Mouse (Mus musculus): ENCODE results near the gene Akr1a1. TPM values are rescaled to one million over a fixed set of nuclear protein-coding genes. Genes with fewer than 3 reads are reported as not detected.
"Not testable (repeated sequence)": the region's sequence is repeated elsewhere in the genome, so short reads cannot be mapped to it uniquely, and the experiment has no call there.

Akr1a1 gene
- total RNA-seq, 1 experiment = 262 TPM

- Histone ChIP-seq H3K9me3 (ENCODE audit: control insufficient read depth, insufficient read depth, low read depth, low read length) (no peaks in the 10 kb centered on the region), H3K9ac (ENCODE audit: insufficient read depth, low read depth, low read length, poor library complexity, severe bottlenecking) (no peak overlapping the region), H3K27ac (ENCODE audit: insufficient read depth, low read depth, low read length, poor library complexity, severe bottlenecking) (no peak overlapping the region), H3K4me3 (ENCODE audit: insufficient read depth in 1 of 2, low read depth in 1 of 2, low read length in 2 of 2, poor library complexity in 1 of 2, severe bottlenecking in 1 of 2) (no peak overlapping the region), H3K4me1 (ENCODE audit: control insufficient read depth in 2 of 2, insufficient read depth in 2 of 2, low read length in 2 of 2, poor library complexity in 1 of 2) (peaks cover 0 to 3% of the 10 kb centered on the region in 2 experiments; a peak in 1 of 4 replicates), H3K36me3 (ENCODE audit: control insufficient read depth, insufficient read depth, low read length, poor library complexity, severe bottlenecking) (no peaks in the 10 kb centered on the region)
- in situ Hi-C loops (cut with MboI; ENCODE audit: low sequenced_read_pairs in 2 of 2, unreplicated experiment in 2 of 2) = no loop called here
- TF ChIP-seq MAFK (IDR thresholded peaks at IDR 0.05; ENCODE audit: insufficient read depth, low read depth, low read length) = no peak
- no peak for TF ChIP-seq CHD2 (IDR thresholded peaks at IDR 0.05; ENCODE audit: low read depth, low read length)
- TF ChIP-seq HCFC1 (IDR thresholded peaks at IDR 0.05; ENCODE audit: borderline replicate concordance, insufficient read depth, low read length) = no peak
- TF ChIP-seq ZNF384 (IDR thresholded peaks at IDR 0.05; ENCODE audit: low read depth, low read length) = no peak
- no peak for TF ChIP-seq ZC3H11A (IDR thresholded peaks at IDR 0.05; ENCODE audit: borderline replicate concordance, low read depth, low read length)
- DNase-seq (ENCODE audit: low read depth, low spot score) = no peak
These were observed 15.1 kb upstream of the Akr1a1 start for GRCm38 (mm10) chr4:116666625-116667024.

DNA sequence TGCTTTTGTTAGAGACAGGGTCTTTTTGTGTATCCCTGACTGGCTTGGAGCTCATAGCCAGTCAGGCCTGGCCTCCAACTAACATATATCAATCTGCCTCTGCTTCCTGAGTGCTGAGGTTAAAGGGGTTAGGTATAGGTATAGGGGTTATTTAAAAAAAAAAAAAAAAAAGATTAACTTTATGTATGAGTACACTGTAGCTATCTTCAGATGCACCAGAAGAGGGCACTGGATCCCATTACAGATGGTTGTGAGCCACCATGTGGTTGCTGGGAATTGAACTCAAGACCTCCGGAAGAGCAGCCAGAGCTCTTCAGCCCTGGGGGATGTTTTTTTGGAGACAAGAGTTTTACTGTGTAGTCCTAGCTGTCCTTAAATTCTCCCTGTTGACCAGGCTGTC, 10.5 kb upstream of the Akr1a1 start:
- in situ Hi-C loops (cut with MboI; ENCODE audit: low sequenced_read_pairs in 2 of 2, unreplicated experiment in 2 of 2) = no loop called here
- Histone ChIP-seq H3K27ac (ENCODE audit: insufficient read depth, low read depth, low read length, poor library complexity, severe bottlenecking) (no peak overlapping the region), H3K9me3 (ENCODE audit: control insufficient read depth, insufficient read depth, low read depth, low read length) (no peaks in the 10 kb centered on the region), H3K4me3 (ENCODE audit: insufficient read depth in 1 of 2, low read depth in 1 of 2, low read length in 2 of 2, poor library complexity in 1 of 2, severe bottlenecking in 1 of 2) (no peak overlapping the region), H3K9ac (ENCODE audit: insufficient read depth, low read depth, low read length, poor library complexity, severe bottlenecking) (no peak overlapping the region), H3K4me1 (ENCODE audit: control insufficient read depth in 2 of 2, insufficient read depth in 2 of 2, low read length in 2 of 2, poor library complexity in 1 of 2) (peaks cover 4 to 9% of the 10 kb centered on the region in 2 experiments; a peak in 2 of 4 replicates), H3K36me3 (ENCODE audit: control insufficient read depth, insufficient read depth, low read length, poor library complexity, severe bottlenecking) (no peaks in the 10 kb centered on the region)
- no peak for DNase-seq (ENCODE audit: low read depth, low spot score)
- TF ChIP-seq CHD2 (IDR thresholded peaks at IDR 0.05; ENCODE audit: low read depth, low read length) (no peak), ZNF384 (IDR thresholded peaks at IDR 0.05; ENCODE audit: low read depth, low read length) (peak; percentile 81)

DNA sequence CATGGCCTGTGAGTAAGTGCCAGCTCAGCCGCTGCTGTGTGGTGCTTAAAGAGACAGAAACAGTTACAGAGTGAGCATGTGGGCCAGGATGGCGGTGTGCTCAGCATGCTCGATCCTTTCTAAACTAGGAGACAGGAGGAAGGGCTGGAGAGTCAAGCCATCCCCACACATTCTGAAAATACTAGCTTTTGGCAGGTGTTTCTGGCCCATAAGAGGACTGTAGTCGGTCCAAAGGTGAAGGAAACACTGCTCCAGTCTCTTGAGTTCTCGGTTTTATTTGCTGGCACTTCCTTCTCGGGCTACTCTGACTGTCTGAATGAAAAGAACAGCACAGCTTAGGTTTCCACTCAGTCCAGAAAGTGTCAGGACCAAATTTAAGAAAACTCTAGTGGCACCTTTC, 9.3 kb upstream of the Akr1a1 start:
- no peak for TF ChIP-seq CHD2 (IDR thresholded peaks at IDR 0.05; ENCODE audit: low read depth, low read length)
- no peak for TF ChIP-seq ZNF384 (IDR thresholded peaks at IDR 0.05; ENCODE audit: low read depth, low read length)
- TF ChIP-seq MAFK (IDR thresholded peaks at IDR 0.05; ENCODE audit: insufficient read depth, low read depth, low read length) = no peak
- no peak for TF ChIP-seq ZC3H11A (IDR thresholded peaks at IDR 0.05; ENCODE audit: borderline replicate concordance, low read depth, low read length)
- no peak for TF ChIP-seq HCFC1 (IDR thresholded peaks at IDR 0.05; ENCODE audit: borderline replicate concordance, insufficient read depth, low read length)
- no peak overlapping the region for H3K27ac ChIP-seq (ENCODE audit: insufficient read depth, low read depth, low read length, poor library complexity, severe bottlenecking)
- DNase-seq (ENCODE audit: low read depth, low spot score) = no peak
- H3K36me3 ChIP-seq (ENCODE audit: control insufficient read depth, insufficient read depth, low read length, poor library complexity, severe bottlenecking) = no peaks in the 10 kb centered on the region
- H3K9me3 ChIP-seq (ENCODE audit: control insufficient read depth, insufficient read depth, low read depth, low read length) = no peaks in the 10 kb centered on the region
- in situ Hi-C loops (cut with MboI; ENCODE audit: low sequenced_read_pairs in 2 of 2, unreplicated experiment in 2 of 2) = no loop called here
- 0 out of 2 replicates have a peak overlapping the region, but pooled peaks have one; percentile 6 for H3K9ac ChIP-seq (ENCODE audit: insufficient read depth, low read depth, low read length, poor library complexity, severe bottlenecking)
- H3K4me1 ChIP-seq (ENCODE audit: control insufficient read depth in 2 of 2, insufficient read depth in 2 of 2, low read length in 2 of 2, poor library complexity in 1 of 2) = peaks cover 6 to 13% of the 10 kb centered on the region in 2 experiments; a peak in 2 of 4 replicates
- no peak overlapping the region for H3K4me3 ChIP-seq (ENCODE audit: insufficient read depth in 1 of 2, low read depth in 1 of 2, low read length in 2 of 2, poor library complexity in 1 of 2, severe bottlenecking in 1 of 2)

DNA sequence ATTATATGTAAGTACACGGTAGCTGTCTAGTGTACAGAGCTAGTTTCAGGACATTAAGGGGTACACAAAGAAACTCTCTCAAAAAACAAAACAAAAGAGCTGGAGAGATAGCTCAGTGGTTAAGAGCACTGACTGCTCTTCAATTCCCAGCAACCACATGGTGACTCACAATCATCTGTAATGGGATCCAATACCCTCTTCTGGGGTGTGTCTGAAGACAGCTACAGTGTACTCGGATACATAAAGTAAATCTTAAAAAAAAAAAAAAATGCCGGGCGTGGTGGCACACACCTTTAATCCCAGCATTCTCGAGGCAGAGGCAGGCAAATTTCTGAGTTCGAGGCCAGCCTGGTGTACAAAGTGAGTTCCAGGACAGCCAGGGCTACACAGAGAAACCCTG, 8.4 kb upstream of the Akr1a1 start:
- in situ Hi-C loops (cut with MboI; ENCODE audit: low sequenced_read_pairs in 2 of 2, unreplicated experiment in 2 of 2); H3K36me3 ChIP-seq (ENCODE audit: control insufficient read depth, insufficient read depth, low read length, poor library complexity, severe bottlenecking); H3K9ac ChIP-seq (ENCODE audit: insufficient read depth, low read depth, low read length, poor library complexity, severe bottlenecking); H3K4me3 ChIP-seq (ENCODE audit: insufficient read depth in 1 of 2, low read depth in 1 of 2, low read length in 2 of 2, poor library complexity in 1 of 2, severe bottlenecking in 1 of 2); H3K27ac ChIP-seq (ENCODE audit: insufficient read depth, low read depth, low read length, poor library complexity, severe bottlenecking); DNase-seq (ENCODE audit: low read depth, low spot score); H3K9me3 ChIP-seq (ENCODE audit: control insufficient read depth, insufficient read depth, low read depth, low read length): not testable (repeated sequence)
- peaks cover 10 to 19% of the 10 kb centered on the region in 2 experiments for H3K4me1 ChIP-seq (ENCODE audit: control insufficient read depth in 2 of 2, insufficient read depth in 2 of 2, low read length in 2 of 2, poor library complexity in 1 of 2)

DNA sequence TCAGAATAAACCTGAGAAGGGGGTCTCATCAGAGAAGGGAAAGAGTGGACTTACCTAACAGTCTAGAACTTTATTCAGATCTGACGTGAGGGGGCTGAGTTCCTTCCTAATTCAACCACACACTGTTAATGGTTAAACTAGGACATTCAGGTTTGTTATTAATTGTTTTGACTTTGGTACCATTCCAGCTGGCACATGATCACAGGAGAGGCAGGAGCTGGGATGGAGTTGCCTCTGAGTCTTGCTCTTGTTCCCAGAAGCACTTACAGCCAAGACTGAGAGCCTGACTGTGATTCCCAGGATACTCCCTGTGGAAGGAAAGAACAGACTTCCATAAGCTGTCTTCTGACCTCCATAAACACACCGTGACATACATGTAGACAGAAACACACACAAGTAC, 8.0 kb upstream of the Akr1a1 start:
- in situ Hi-C loops (cut with MboI; ENCODE audit: low sequenced_read_pairs in 2 of 2, unreplicated experiment in 2 of 2) = no loop called here
- TF ChIP-seq ZNF384 (IDR thresholded peaks at IDR 0.05; ENCODE audit: low read depth, low read length) (no peak), MAFK (IDR thresholded peaks at IDR 0.05; ENCODE audit: insufficient read depth, low read depth, low read length) (no peak), HCFC1 (IDR thresholded peaks at IDR 0.05; ENCODE audit: borderline replicate concordance, insufficient read depth, low read length) (no peak)
- Histone ChIP-seq H3K4me3 (ENCODE audit: insufficient read depth in 1 of 2, low read depth in 1 of 2, low read length in 2 of 2, poor library complexity in 1 of 2, severe bottlenecking in 1 of 2) (no peak overlapping the region), H3K4me1 (ENCODE audit: control insufficient read depth in 2 of 2, insufficient read depth in 2 of 2, low read length in 2 of 2, poor library complexity in 1 of 2) (peaks cover 12 to 19% of the 10 kb centered on the region in 2 experiments), H3K9ac (ENCODE audit: insufficient read depth, low read depth, low read length, poor library complexity, severe bottlenecking) (no peak overlapping the region), H3K9me3 (ENCODE audit: control insufficient read depth, insufficient read depth, low read depth, low read length) (no peaks in the 10 kb centered on the region), H3K36me3 (ENCODE audit: control insufficient read depth, insufficient read depth, low read length, poor library complexity, severe bottlenecking) (no peaks in the 10 kb centered on the region), H3K27ac (ENCODE audit: insufficient read depth, low read depth, low read length, poor library complexity, severe bottlenecking) (no peak overlapping the region)
- no peak for DNase-seq (ENCODE audit: low read depth, low spot score)

Data from ES-E14 (cell line).